Mouse (Mus musculus): ENCODE results near the gene Lin28a. TPM values are rescaled to one million over a fixed set of nuclear protein-coding genes. Genes with fewer than 3 reads are reported as not detected.

Gene Lin28a
- polyA plus RNA-seq, 1 experiment = 0.16 TPM

GRCm38 (mm10) chr4:134043041-134043440 is 24.4 kb upstream of the Lin28a start:
- Histone ChIP-seq H3K4me3 (no peak overlapping the region), H3K4me2 (ENCODE audit: low read depth) (peak overlapping the region; percentile 64), H3K27me3 (ENCODE audit: control insufficient read depth, insufficient read depth, insufficient read length) (peaks cover 19% of the 10 kb centered on the region), H3ac (ENCODE audit: control insufficient read depth, insufficient read length) (no peak overlapping the region), H3K79me2 (ENCODE audit: control insufficient read depth, insufficient read depth) (no peaks in the 10 kb centered on the region), H3K36me3 (ENCODE audit: control insufficient read depth, insufficient read depth) (no peaks in the 10 kb centered on the region)
- peak; percentile 43 to 76 (median 47) for TF ChIP-seq MYOD1 (IDR thresholded peaks at IDR 0.05; ENCODE audit: control insufficient read depth in 1 of 3, insufficient read length in 2 of 3, low read depth in 2 of 3)
- peak; percentile 24 to 91 (median 87) for TF ChIP-seq MYOG (IDR thresholded peaks at IDR 0.05; ENCODE audit: control insufficient read depth in 1 of 3, insufficient read depth in 1 of 3, insufficient read length in 2 of 3, low read depth in 2 of 3)
- TF ChIP-seq TCF3 (IDR thresholded peaks at IDR 0.05; ENCODE audit: insufficient read length, low read depth) = peak; percentile 43
- no peak for TF ChIP-seq CEBPB (IDR thresholded peaks at IDR 0.05; ENCODE audit: insufficient read depth, poor library complexity, severe bottlenecking)
- TF ChIP-seq TCF12 (IDR thresholded peaks at IDR 0.05; ENCODE audit: insufficient read depth, poor library complexity, severe bottlenecking) = peak; percentile 61

- Histone ChIP-seq H3K27me3 (ENCODE audit: control insufficient read depth, insufficient read depth, insufficient read length) (peaks cover 9% of the 10 kb centered on the region), H3K4me3 (no peak overlapping the region), H3K36me3 (ENCODE audit: control insufficient read depth, insufficient read depth) (no peaks in the 10 kb centered on the region), H3K79me2 (ENCODE audit: control insufficient read depth, insufficient read depth) (no peaks in the 10 kb centered on the region), H3K4me2 (ENCODE audit: low read depth) (peak overlapping the region; percentile 64), H3ac (ENCODE audit: control insufficient read depth, insufficient read length) (no peak overlapping the region)
- peak; percentile 31 for TF ChIP-seq TCF3 (IDR thresholded peaks at IDR 0.05; ENCODE audit: insufficient read length, low read depth)
- no peak for TF ChIP-seq SRF (IDR thresholded peaks at IDR 0.05; ENCODE audit: control insufficient read depth, insufficient read length, low read depth)
- TF ChIP-seq MAX (IDR thresholded peaks at IDR 0.05; ENCODE audit: low read depth) = no peak
- TF ChIP-seq USF1 (IDR thresholded peaks at IDR 0.05; ENCODE audit: low read depth) = no peak
- TF ChIP-seq POLR2AphosphoS2 (IDR thresholded peaks at IDR 0.05; ENCODE audit: insufficient read length, low read depth) = no peak
- no peak for TF ChIP-seq POLR2A (IDR thresholded peaks at IDR 0.05; ENCODE audit: insufficient read length, low read depth)
- no peak for TF ChIP-seq CEBPB (IDR thresholded peaks at IDR 0.05; ENCODE audit: insufficient read depth, poor library complexity, severe bottlenecking)
- TF ChIP-seq E2F4 (IDR thresholded peaks at IDR 0.05; ENCODE audit: insufficient read depth) = no peak
- peak in 2 of 3 experiments; percentile 64 to 72 for TF ChIP-seq MYOD1 (IDR thresholded peaks at IDR 0.05; ENCODE audit: control insufficient read depth in 1 of 3, insufficient read length in 2 of 3, low read depth in 2 of 3)
- TF ChIP-seq MYOG (IDR thresholded peaks at IDR 0.05; ENCODE audit: control insufficient read depth in 1 of 3, insufficient read depth in 1 of 3, insufficient read length in 2 of 3, low read depth in 2 of 3) = peak; percentile 13 to 90 (median 42)
- peak; percentile 35 for TF ChIP-seq TCF12 (IDR thresholded peaks at IDR 0.05; ENCODE audit: insufficient read depth, poor library complexity, severe bottlenecking)
- no peak for TF ChIP-seq REST (IDR thresholded peaks at IDR 0.05; ENCODE audit: insufficient read depth, insufficient read length)
Observed at GRCm38 (mm10) chr4:134041317-134042123, 22.9 kb upstream of the Lin28a start.

GRCm38 (mm10) chr4:134035953-134036352 is 17.3 kb upstream of the Lin28a start:
- Histone ChIP-seq H3K79me2 (ENCODE audit: control insufficient read depth, insufficient read depth) (no peaks in the 10 kb centered on the region), H3K4me2 (ENCODE audit: low read depth) (no peak overlapping the region), H3ac (ENCODE audit: control insufficient read depth, insufficient read length) (no peak overlapping the region), H3K4me3 (no peak overlapping the region), H3K36me3 (ENCODE audit: control insufficient read depth, insufficient read depth) (no peaks in the 10 kb centered on the region), H3K27me3 (ENCODE audit: control insufficient read depth, insufficient read depth, insufficient read length) (peaks cover 13% of the 10 kb centered on the region)
- TF ChIP-seq CEBPB (IDR thresholded peaks at IDR 0.05; ENCODE audit: insufficient read depth, poor library complexity, severe bottlenecking) (no peak), MYOG (IDR thresholded peaks at IDR 0.05; ENCODE audit: control insufficient read depth in 1 of 3, insufficient read depth in 1 of 3, insufficient read length in 2 of 3, low read depth in 2 of 3) (no peak), TCF3 (IDR thresholded peaks at IDR 0.05; ENCODE audit: insufficient read length, low read depth) (no peak), MYOD1 (IDR thresholded peaks at IDR 0.05; ENCODE audit: control insufficient read depth in 1 of 3, insufficient read length in 2 of 3, low read depth in 2 of 3) (no peak), REST (IDR thresholded peaks at IDR 0.05; ENCODE audit: insufficient read depth, insufficient read length) (no peak)

GRCm38 (mm10) chr4:134025802-134026201 is 7.2 kb upstream of the Lin28a start:
- H3K27me3 ChIP-seq (ENCODE audit: control insufficient read depth, insufficient read depth, insufficient read length) = peaks cover 9% of the 10 kb centered on the region
- H3K79me2 ChIP-seq (ENCODE audit: control insufficient read depth, insufficient read depth) = no peaks in the 10 kb centered on the region
- H3ac ChIP-seq (ENCODE audit: control insufficient read depth, insufficient read length) = no peak overlapping the region
- TF ChIP-seq POLR2A (IDR thresholded peaks at IDR 0.05; ENCODE audit: insufficient read length, low read depth) = no peak
- no peak for TF ChIP-seq USF1 (IDR thresholded peaks at IDR 0.05; ENCODE audit: low read depth)
- no peak for TF ChIP-seq E2F4 (IDR thresholded peaks at IDR 0.05; ENCODE audit: insufficient read depth)
- no peak for TF ChIP-seq TCF12 (IDR thresholded peaks at IDR 0.05; ENCODE audit: insufficient read depth, poor library complexity, severe bottlenecking)
- TF ChIP-seq POLR2AphosphoS2 (IDR thresholded peaks at IDR 0.05; ENCODE audit: insufficient read length, low read depth) = no peak
- TF ChIP-seq SRF (IDR thresholded peaks at IDR 0.05; ENCODE audit: control insufficient read depth, insufficient read length, low read depth) = no peak
- no peak for TF ChIP-seq MYOD1 (IDR thresholded peaks at IDR 0.05; ENCODE audit: control insufficient read depth in 1 of 3, insufficient read length in 2 of 3, low read depth in 2 of 3)
- TF ChIP-seq REST (IDR thresholded peaks at IDR 0.05; ENCODE audit: insufficient read depth, insufficient read length) = no peak
- TF ChIP-seq CEBPB (IDR thresholded peaks at IDR 0.05; ENCODE audit: insufficient read depth, poor library complexity, severe bottlenecking) = no peak
- H3K36me3 ChIP-seq (ENCODE audit: control insufficient read depth, insufficient read depth) = no peaks in the 10 kb centered on the region
- H3K4me2 ChIP-seq (ENCODE audit: low read depth) = no peak overlapping the region
- H3K4me3 ChIP-seq = no peak overlapping the region

- no peak overlapping the region for H3ac ChIP-seq (ENCODE audit: control insufficient read depth, insufficient read length)
- H3K4me3 ChIP-seq = no peak overlapping the region
- H3K27me3 ChIP-seq (ENCODE audit: control insufficient read depth, insufficient read depth, insufficient read length) = peaks cover 37% of the 10 kb centered on the region
- H3K79me2 ChIP-seq (ENCODE audit: control insufficient read depth, insufficient read depth) = no peaks in the 10 kb centered on the region
- no peak overlapping the region for H3K4me2 ChIP-seq (ENCODE audit: low read depth)
- H3K36me3 ChIP-seq (ENCODE audit: control insufficient read depth, insufficient read depth) = no peaks in the 10 kb centered on the region
- TF ChIP-seq E2F4 (IDR thresholded peaks at IDR 0.05; ENCODE audit: insufficient read depth) = no peak
- peak; percentile 87 for TF ChIP-seq REST (IDR thresholded peaks at IDR 0.05; ENCODE audit: insufficient read depth, insufficient read length)
- TF ChIP-seq POLR2A (IDR thresholded peaks at IDR 0.05; ENCODE audit: insufficient read length, low read depth) = no peak
- TF ChIP-seq MAX (IDR thresholded peaks at IDR 0.05; ENCODE audit: low read depth) = peak; percentile 77
- TF ChIP-seq MYOD1 (IDR thresholded peaks at IDR 0.05; ENCODE audit: control insufficient read depth in 1 of 3, insufficient read length in 2 of 3, low read depth in 2 of 3) = no peak
- no peak for TF ChIP-seq SRF (IDR thresholded peaks at IDR 0.05; ENCODE audit: control insufficient read depth, insufficient read length, low read depth)
- TF ChIP-seq POLR2AphosphoS2 (IDR thresholded peaks at IDR 0.05; ENCODE audit: insufficient read length, low read depth) = no peak
- TF ChIP-seq TCF12 (IDR thresholded peaks at IDR 0.05; ENCODE audit: insufficient read depth, poor library complexity, severe bottlenecking) = no peak
- TF ChIP-seq MYOG (IDR thresholded peaks at IDR 0.05; ENCODE audit: control insufficient read depth in 1 of 3, insufficient read depth in 1 of 3, insufficient read length in 2 of 3, low read depth in 2 of 3) = peak in 1 of 3 experiments; percentile 29
- TF ChIP-seq CEBPB (IDR thresholded peaks at IDR 0.05; ENCODE audit: insufficient read depth, poor library complexity, severe bottlenecking) = no peak
- TF ChIP-seq USF1 (IDR thresholded peaks at IDR 0.05; ENCODE audit: low read depth) = no peak
- no peak for TF ChIP-seq TCF3 (IDR thresholded peaks at IDR 0.05; ENCODE audit: insufficient read length, low read depth)
Observed at GRCm38 (mm10) chr4:134020621-134021020, 2.0 kb upstream of the Lin28a start.

Data from myocyte (in vitro differentiated cells).